Mouse (Mus musculus) myocyte (in vitro differentiated cells): ENCODE results near the gene Tmem116. TPM values are rescaled to one million over a fixed set of nuclear protein-coding genes. Genes with fewer than 3 reads are reported as not detected.

Experiments used
- H3K27me3 ChIP-seq: one replicate; pipeline ENCODE4 v1.6.1; 2011; ENCODE audit not compliant: control insufficient read depth, insufficient read depth, insufficient read length
- H3K36me3 ChIP-seq: one replicate; pipeline ENCODE4 v1.6.1; 2011; ENCODE audit not compliant: control insufficient read depth, insufficient read depth
- H3K4me2 ChIP-seq: one replicate; pipeline ENCODE4 v1.6.1; 2011; ENCODE audit warnings: low read depth, control low read depth
- H3K4me3 ChIP-seq: one replicate; pipeline ENCODE4 v1.5.1; 2011; ENCODE audit warnings: mild to moderate bottlenecking, control low read depth, moderate library complexity
- H3K79me2 ChIP-seq: one replicate; pipeline ENCODE4 v1.6.1; 2011; ENCODE audit not compliant: control insufficient read depth, insufficient read depth
- H3ac ChIP-seq: one replicate; pipeline ENCODE4 v1.6.1; 2011; ENCODE audit not compliant: control insufficient read depth, insufficient read length
- CEBPB ChIP-seq: IDR thresholded peaks from 2 replicates; pipeline ENCODE4 v1.6.1; 2011; ENCODE audit warnings: mild to moderate bottlenecking, moderate library complexity; ENCODE audit not compliant: poor library complexity, insufficient read depth, severe bottlenecking
- E2F4 ChIP-seq: IDR thresholded peaks from one replicate; pipeline ENCODE4 v1.6.1; 2011; ENCODE audit warnings: mild to moderate bottlenecking, control low read depth, moderate library complexity; ENCODE audit not compliant: insufficient read depth
- MAX ChIP-seq: IDR thresholded peaks from one replicate; pipeline ENCODE4 v1.6.1; 2011; ENCODE audit warnings: low read depth, mild to moderate bottlenecking, control low read depth
- MYOD1 ChIP-seq, 3 experiments: IDR thresholded peaks; one replicate each; pipeline ENCODE4 v1.6.1; 2011; ENCODE audit warnings: control low read depth in 2 of 3, low read depth in 2 of 3, mild to moderate bottlenecking in 2 of 3, moderate library complexity in 1 of 3; ENCODE audit not compliant: insufficient read length in 2 of 3, control insufficient read depth in 1 of 3
- MYOG ChIP-seq, 3 experiments: IDR thresholded peaks; one replicate each; pipeline ENCODE4 v1.6.1; 2011; ENCODE audit warnings: control low read depth in 2 of 3, low read depth in 2 of 3, mild to moderate bottlenecking in 2 of 3; ENCODE audit not compliant: insufficient read length in 2 of 3, control insufficient read depth in 1 of 3, insufficient read depth in 1 of 3
- POLR2A ChIP-seq: IDR thresholded peaks from one replicate; pipeline ENCODE4 v1.6.1; 2011; ENCODE audit warnings: low read depth, mild to moderate bottlenecking, control low read depth, moderate library complexity; ENCODE audit not compliant: insufficient read length
- POLR2AphosphoS2 ChIP-seq: IDR thresholded peaks from one replicate; pipeline ENCODE4 v1.6.1; 2011; ENCODE audit warnings: low read depth, control low read depth; ENCODE audit not compliant: insufficient read length
- REST ChIP-seq: IDR thresholded peaks from one replicate; pipeline ENCODE4 v1.6.1; 2011; ENCODE audit warnings: mild to moderate bottlenecking, control low read depth, moderate library complexity; ENCODE audit not compliant: insufficient read depth, insufficient read length
- SRF ChIP-seq: IDR thresholded peaks from one replicate; pipeline ENCODE4 v1.6.1; 2011; ENCODE audit warnings: low read depth; ENCODE audit not compliant: control insufficient read depth, insufficient read length
- TCF12 ChIP-seq: IDR thresholded peaks from one replicate; pipeline ENCODE4 v1.6.1; 2011; ENCODE audit warnings: mild to moderate bottlenecking, control low read depth; ENCODE audit not compliant: poor library complexity, insufficient read depth, severe bottlenecking
- TCF3 ChIP-seq: IDR thresholded peaks from one replicate; pipeline ENCODE4 v1.6.1; 2011; ENCODE audit warnings: low read depth, control low read depth; ENCODE audit not compliant: insufficient read length
- USF1 ChIP-seq: IDR thresholded peaks from one replicate; pipeline ENCODE4 v1.6.1; 2011; ENCODE audit warnings: low read depth, mild to moderate bottlenecking, control low read depth, moderate library complexity
- polyA plus RNA-seq: library from polyadenylated mRNA; unstranded; fragments of >200 nt; fragmentation: generic; extraction: Trizol; gene quantifications from one replicate; pipeline ENCODE4 v1.2.1, GENCODE M21; 2012; ENCODE audit warnings: missing spikeins

Tmem116 gene
- polyA plus RNA-seq, 1 experiment: 3.3 TPM

GRCm38 (mm10) chr5:121570787-121571186 lies 119.1 kb downstream of the Tmem116 start:
- Histone ChIP-seq H3K79me2 (no peaks in the 10 kb centered on the region), H3K4me3 (no peak overlapping the region), H3K36me3 (no peaks in the 10 kb centered on the region)

More at GRCm38 (mm10) chr5:121570787-121571186, 119.1 kb downstream of the Tmem116 start:
- no peaks in the 10 kb centered on the region for H3K27me3 ChIP-seq
- H3K4me2 ChIP-seq: no peak overlapping the region
- H3ac ChIP-seq: no peak overlapping the region
- no peak for TF ChIP-seq POLR2AphosphoS2
- TF ChIP-seq E2F4: no peak
- no peak for TF ChIP-seq REST
- no peak for TF ChIP-seq USF1
- no peak for TF ChIP-seq TCF12
- no peak for TF ChIP-seq CEBPB
- TF ChIP-seq MYOD1 (IDR thresholded peaks at IDR 0.05; ENCODE audit: control insufficient read depth in 1 of 3, insufficient read length in 2 of 3, low read depth in 2 of 3): no peak
- TF ChIP-seq MAX: no peak
- TF ChIP-seq MYOG (IDR thresholded peaks at IDR 0.05; ENCODE audit: control insufficient read depth in 1 of 3, insufficient read depth in 1 of 3, insufficient read length in 2 of 3, low read depth in 2 of 3): no peak
- TF ChIP-seq TCF3: no peak
- TF ChIP-seq SRF: no peak
- no peak for TF ChIP-seq POLR2A

Other genes starting within 250 kb of the Tmem116 start
- gene Rpl6, start 247.4 kb upstream of the Tmem116 start, polyA plus RNA-seq: 1,361 TPM
- gene Hectd4, start 231.7 kb upstream of the Tmem116 start, polyA plus RNA-seq: 6.6 TPM
- 29.3 TPM for gene Trafd1, start 66.3 kb upstream of the Tmem116 start, polyA plus RNA-seq
- gene Naa25, start 54.0 kb upstream of the Tmem116 start, polyA plus RNA-seq: 22.0 TPM
- gene Erp29, start 613 bp downstream of the Tmem116 start, polyA plus RNA-seq: 86.0 TPM
- 0.02 TPM for gene Adam1b, start 51.5 kb downstream of the Tmem116 start, polyA plus RNA-seq
- gene Adam1a, start 93.6 kb downstream of the Tmem116 start, polyA plus RNA-seq: 0.77 TPM
- gene Gm42878, start 93.6 kb downstream of the Tmem116 start, polyA plus RNA-seq: 0.13 TPM
- gene Mapkapk5, start 94.0 kb downstream of the Tmem116 start, polyA plus RNA-seq: 100 TPM
- gene Aldh2, start 141.9 kb downstream of the Tmem116 start, polyA plus RNA-seq: 210 TPM
- 2.1 TPM for gene Acad12, start 167.0 kb downstream of the Tmem116 start, polyA plus RNA-seq
- 4.7 TPM for gene Acad10, start 208.6 kb downstream of the Tmem116 start, polyA plus RNA-seq
- gene Brap, start 208.7 kb downstream of the Tmem116 start, polyA plus RNA-seq: 40.9 TPM